Mouse (Mus musculus): ENCODE data around the gene Tmem237.

The Tmem237 gene

GRCm38 (mm10) chr1:59119720-59120457 is at the start of gene Tmem237:
Gene Tmem237, minus strand, starts transcription at chr1:59120408.
- DNase-seq = peak; percentile 95

- DNase-seq = no peak
These were observed 49.4 kb upstream of the Tmem237 start for GRCm38 (mm10) chr1:59169586-59169985.

GRCm38 (mm10) chr1:59168556-59168955 is 48.3 kb upstream of the Tmem237 start:
- DNase-seq = no peak

GRCm38 (mm10) chr1:59167654-59168425 is 47.6 kb upstream of the Tmem237 start:
- DNase-seq = no peak

- DNase-seq = no peak
These were observed 46.2 kb upstream of the Tmem237 start for GRCm38 (mm10) chr1:59166232-59166905.

GRCm38 (mm10) chr1:59163918-59164317 is 43.7 kb upstream of the Tmem237 start:
- DNase-seq = no peak

GRCm38 (mm10) chr1:59163030-59163461 is 42.8 kb upstream of the Tmem237 start, which contains the start of gene Mpp4:
Gene Mpp4, minus strand, starts transcription at chr1:59163389.
- no peak for DNase-seq

- DNase-seq = no peak
These were observed 42.3 kb upstream of the Tmem237 start for GRCm38 (mm10) chr1:59162309-59163024.

GRCm38 (mm10) chr1:59161396-59161795 is 41.2 kb upstream of the Tmem237 start:
- no peak for DNase-seq

GRCm38 (mm10) chr1:59160871-59161270 is 40.7 kb upstream of the Tmem237 start:
- no peak for DNase-seq

GRCm38 (mm10) chr1:59159136-59159535 is 38.9 kb upstream of the Tmem237 start:
- DNase-seq = no peak

- DNase-seq = no peak
These were observed 38.3 kb upstream of the Tmem237 start for GRCm38 (mm10) chr1:59158498-59158897.

GRCm38 (mm10) chr1:59157846-59158245 is 37.6 kb upstream of the Tmem237 start:
- no peak for DNase-seq

GRCm38 (mm10) chr1:59152346-59152745 is 32.1 kb upstream of the Tmem237 start:
- DNase-seq = no peak

GRCm38 (mm10) chr1:59150542-59150941 is 30.3 kb upstream of the Tmem237 start:
- DNase-seq = no peak

- DNase-seq = peak; percentile 50
These were observed 24.3 kb upstream of the Tmem237 start for GRCm38 (mm10) chr1:59144543-59144942.

GRCm38 (mm10) chr1:59142809-59143208 is 22.6 kb upstream of the Tmem237 start:
- DNase-seq = peak; percentile 79

- peak; percentile 70 for DNase-seq
These were observed 14.2 kb upstream of the Tmem237 start for GRCm38 (mm10) chr1:59134419-59134818.

- no peak for DNase-seq
These were observed 8.7 kb upstream of the Tmem237 start for GRCm38 (mm10) chr1:59128879-59129278.

- no peak for DNase-seq
These were observed 5.3 kb upstream of the Tmem237 start for GRCm38 (mm10) chr1:59125558-59125957.

GRCm38 (mm10) chr1:59110524-59110923 is 9.7 kb downstream of the Tmem237 start:
- DNase-seq = peak; percentile 19

GRCm38 (mm10) chr1:59102071-59102470 is 18.1 kb downstream of the Tmem237 start:
- no peak for DNase-seq

- DNase-seq = no peak
These were observed 19.2 kb downstream of the Tmem237 start for GRCm38 (mm10) chr1:59101020-59101419.

Measured in lung, postnatal 10 days (tissue).